Mouse (Mus musculus) splenic B cell, adult 2 months (primary cell): ENCODE results near the gene Itpkb.

ENCODE experiments used
- DNase-seq: peaks from one replicate; pipeline ENCODE4 v3.0.0-alpha.2; 2011; ENCODE audit warnings: low read depth, low spot score
- H3K27me3 ChIP-seq: 2 replicates; pipeline ENCODE4 v1.6.1; 2012; ENCODE audit warnings: mild to moderate bottlenecking, low read length, moderate library complexity, mixed read lengths; ENCODE audit not compliant: control insufficient read depth, poor library complexity, insufficient read depth, severe bottlenecking
- H3K36me3 ChIP-seq: 2 replicates; pipeline ENCODE4 v1.6.1; 2012; ENCODE audit warnings: mild to moderate bottlenecking, low read length, moderate library complexity, mixed read lengths; ENCODE audit not compliant: control insufficient read depth, poor library complexity, insufficient read depth, severe bottlenecking

The Itpkb gene

GRCm38 (mm10) chr1:180431833-180432232 lies 101.5 kb downstream of the Itpkb start:
- no peaks in the 10 kb centered on the region for H3K27me3 ChIP-seq
- DNase-seq: peak; percentile 83
- H3K36me3 ChIP-seq: no peaks in the 10 kb centered on the region

- DNase-seq: no peak
- Histone ChIP-seq H3K36me3 (no peaks in the 10 kb centered on the region), H3K27me3 (no peaks in the 10 kb centered on the region)
Measured at GRCm38 (mm10) chr1:180433098-180433538, 102.8 kb downstream of the Itpkb start.

- H3K27me3 ChIP-seq: no peaks in the 10 kb centered on the region
- DNase-seq: peak; percentile 76
- no peaks in the 10 kb centered on the region for H3K36me3 ChIP-seq
Measured at GRCm38 (mm10) chr1:180433796-180434566, 103.7 kb downstream of the Itpkb start.

- peak; percentile 61 for DNase-seq
- no peaks in the 10 kb centered on the region for H3K36me3 ChIP-seq
- no peaks in the 10 kb centered on the region for H3K27me3 ChIP-seq
Measured at GRCm38 (mm10) chr1:180434925-180435324, 104.6 kb downstream of the Itpkb start.

- DNase-seq: no peak
- Histone ChIP-seq H3K36me3 (no peaks in the 10 kb centered on the region), H3K27me3 (no peaks in the 10 kb centered on the region)
Measured at GRCm38 (mm10) chr1:180439496-180439895, 109.2 kb downstream of the Itpkb start.

GRCm38 (mm10) chr1:180444411-180444810 lies 114.1 kb downstream of the Itpkb start:
- Histone ChIP-seq H3K36me3 (no peaks in the 10 kb centered on the region), H3K27me3 (no peaks in the 10 kb centered on the region)
- no peak for DNase-seq

GRCm38 (mm10) chr1:180449641-180450040 lies 119.4 kb downstream of the Itpkb start:
- no peaks in the 10 kb centered on the region for H3K36me3 ChIP-seq
- DNase-seq: no peak
- no peaks in the 10 kb centered on the region for H3K27me3 ChIP-seq

GRCm38 (mm10) chr1:180458274-180458673 lies 128.0 kb downstream of the Itpkb start:
- no peaks in the 10 kb centered on the region for H3K36me3 ChIP-seq
- no peaks in the 10 kb centered on the region for H3K27me3 ChIP-seq
- no peak for DNase-seq

GRCm38 (mm10) chr1:180458680-180459079 lies 128.4 kb downstream of the Itpkb start:
- no peak for DNase-seq
- Histone ChIP-seq H3K36me3 (no peaks in the 10 kb centered on the region), H3K27me3 (no peaks in the 10 kb centered on the region)

- no peak for DNase-seq
- no peaks in the 10 kb centered on the region for H3K27me3 ChIP-seq
- H3K36me3 ChIP-seq: no peaks in the 10 kb centered on the region
Measured at GRCm38 (mm10) chr1:180460721-180461120, 130.4 kb downstream of the Itpkb start.

- no peak for DNase-seq
- no peaks in the 10 kb centered on the region for H3K36me3 ChIP-seq
- H3K27me3 ChIP-seq: no peaks in the 10 kb centered on the region
Measured at GRCm38 (mm10) chr1:180462396-180462795, 132.1 kb downstream of the Itpkb start.

- no peaks in the 10 kb centered on the region for H3K27me3 ChIP-seq
- no peak for DNase-seq
- H3K36me3 ChIP-seq: no peaks in the 10 kb centered on the region
Measured at GRCm38 (mm10) chr1:180462983-180463475, 132.7 kb downstream of the Itpkb start.

- Histone ChIP-seq H3K36me3 (no peaks in the 10 kb centered on the region), H3K27me3 (no peaks in the 10 kb centered on the region)
- no peak for DNase-seq
Measured at GRCm38 (mm10) chr1:180464357-180464756, 134.1 kb downstream of the Itpkb start.

GRCm38 (mm10) chr1:180465620-180466019 lies 135.3 kb downstream of the Itpkb start:
- H3K27me3 ChIP-seq: no peaks in the 10 kb centered on the region
- H3K36me3 ChIP-seq: no peaks in the 10 kb centered on the region
- DNase-seq: no peak

GRCm38 (mm10) chr1:180468004-180468403 lies 137.7 kb downstream of the Itpkb start:
- DNase-seq: no peak
- no peaks in the 10 kb centered on the region for H3K36me3 ChIP-seq
- no peaks in the 10 kb centered on the region for H3K27me3 ChIP-seq

GRCm38 (mm10) chr1:180473566-180473965 lies 143.3 kb downstream of the Itpkb start:
- DNase-seq: no peak
- H3K27me3 ChIP-seq: no peaks in the 10 kb centered on the region
- H3K36me3 ChIP-seq: no peaks in the 10 kb centered on the region
